Mouse (Mus musculus) kidney, embryonic 14.5 days (tissue): ENCODE measurements around the gene Lrrc19. TPM values are rescaled to one million over a fixed set of nuclear protein-coding genes. Genes with fewer than 3 reads are reported as not detected.
A peak's percentile ranks its signal among the peaks of the same experiment; 100 is the strongest.

Source experiments
- ATAC-seq: fragments of 200-750 bp; cut with Nextera tagmentation; 2 replicates; pipeline ENCODE4 v1.8.0; 2017; ENCODE audit warnings: moderate number of reproducible peaks, mild to moderate bottlenecking, moderate TSS enrichment, moderate library complexity; ENCODE audit not compliant: low FRiP score, low TSS enrichment
- H3K27ac ChIP-seq: fragments of 300-500 bp; sonication (generic); 2 replicates; pipeline ENCODE4 v1.5.1; 2014; ENCODE audit warnings: low read depth, mild to moderate bottlenecking, low read length, moderate library complexity, mixed read lengths
- H3K27me3 ChIP-seq: fragments of 300-500 bp; sonication (generic); 2 replicates; pipeline ENCODE4 v1.6.1; 2014; ENCODE audit warnings: mild to moderate bottlenecking, low read length; ENCODE audit not compliant: control insufficient read depth, insufficient read depth
- H3K36me3 ChIP-seq: fragments of 300-500 bp; sonication (generic); 2 replicates; pipeline ENCODE4 v1.6.1; 2014; ENCODE audit warnings: low read length, mixed read lengths; ENCODE audit not compliant: control insufficient read depth, insufficient read depth
- H3K4me1 ChIP-seq: fragments of 300-500 bp; sonication (generic); 2 replicates; pipeline ENCODE4 v1.6.1; 2014; ENCODE audit warnings: low read length, mixed read lengths; ENCODE audit not compliant: control insufficient read depth, insufficient read depth
- H3K4me2 ChIP-seq: fragments of 300-500 bp; sonication (generic); replicated peaks from 2 replicates; pipeline ENCODE4 v1.6.1; 2014; ENCODE audit warnings: low read depth, mild to moderate bottlenecking, low read length
- H3K4me3 ChIP-seq: fragments of 300-500 bp; sonication (generic); 2 replicates; pipeline ENCODE4 v1.5.1; 2014; ENCODE audit warnings: mild to moderate bottlenecking, low read length
- H3K9ac ChIP-seq: fragments of 300-500 bp; sonication (generic); 2 replicates; pipeline ENCODE4 v1.6.1; 2014; ENCODE audit warnings: low read depth, mild to moderate bottlenecking, low read length, moderate library complexity
- H3K9me3 ChIP-seq: fragments of 300-500 bp; sonication (generic); 2 replicates; pipeline ENCODE4 v1.6.1; 2016; ENCODE audit warnings: low read length; ENCODE audit not compliant: control insufficient read depth
- WGBS: fragments of 180-500 bp; shearing (Covaris S2); extraction: QIAGEN DNeasy Blood & Tissue Kit; methylation state at CpG from one replicate; pipeline ENCODE4 v1.1.7; 2014; 5-methylcytosine and 5-hydroxymethylcytosine counted together
- microRNA counts: library from miRNA; unstranded; fragments of <30 nt; microRNA quantifications from one replicate; lab custom pipeline; 2017
- microRNA-seq: library from miRNA; unstranded; fragments of <30 nt; microRNA quantifications from one replicate; pipeline ENCODE4, GENCODE M21; 2016
- polyA plus RNA-seq: library from polyadenylated mRNA; unstranded; fragments of >200 nt; fragmentation: Nextera tagmentation; extraction: Ambion mirVana; gene quantifications from 2 replicates; pipeline ENCODE4 v1.2.1, GENCODE M21; 2014

The Lrrc19 gene
- polyA plus RNA-seq, 1 experiment from 2014 or later: 1.2 TPM

DNA sequence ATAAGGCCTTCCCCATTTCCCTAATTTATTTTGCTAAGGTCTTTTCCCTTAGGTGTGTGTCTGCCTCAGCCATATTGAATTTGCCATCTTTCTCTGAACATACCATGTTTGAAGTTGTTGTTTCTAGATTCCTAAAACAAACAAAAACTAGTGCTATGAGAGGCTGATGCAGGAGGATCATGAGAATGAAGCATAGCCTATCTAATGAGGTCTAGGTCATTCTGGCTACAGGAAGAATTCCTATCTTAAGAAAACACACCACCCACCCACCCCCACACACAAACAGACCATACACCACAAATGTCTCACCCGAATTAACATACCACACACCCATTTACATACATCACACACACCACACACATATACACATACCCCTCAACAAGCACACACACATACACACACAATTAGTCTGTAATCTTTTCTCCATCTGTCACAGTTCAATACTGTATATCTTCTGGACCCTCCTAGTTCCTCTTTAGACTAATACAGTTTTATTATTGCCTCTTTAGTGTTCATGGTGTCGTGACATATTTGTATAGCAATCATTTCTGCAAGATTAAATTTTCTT is 45.4 kb downstream of the Lrrc19 start:
- H3K4me2 ChIP-seq: no peak overlapping the region

DNA sequence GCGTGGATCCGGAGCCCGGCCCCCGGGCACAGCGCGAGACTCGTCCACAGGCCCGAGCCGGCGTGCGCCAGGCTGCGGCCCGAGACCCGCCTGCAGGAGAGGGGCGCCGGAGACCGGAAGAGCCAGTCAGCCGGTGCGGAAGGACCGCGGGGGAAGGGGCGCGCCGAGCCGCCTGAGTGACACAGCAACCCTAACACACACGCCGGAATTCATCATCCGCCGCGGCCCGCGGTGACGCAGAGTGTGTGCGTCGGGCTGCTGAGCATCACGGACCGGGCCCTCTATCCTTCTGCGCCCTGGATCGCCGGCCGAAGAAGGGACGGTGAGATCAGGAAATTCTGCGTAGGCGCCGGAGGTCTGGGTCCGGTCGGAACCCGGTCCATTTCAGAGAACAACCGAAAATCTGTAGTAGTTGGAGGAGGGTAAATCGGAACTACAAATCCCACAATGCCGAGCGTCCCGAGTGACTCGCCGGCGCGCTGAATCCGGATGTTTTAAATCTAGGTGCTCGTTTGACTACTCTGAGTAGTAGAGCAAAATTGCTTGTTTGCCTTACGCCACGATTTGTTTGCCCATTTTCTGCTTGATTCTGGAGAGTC is 46.8 kb downstream of the Lrrc19 start, which contains the start of gene Plaa:
Gene Plaa, minus strand, starts transcription at position 214 of the 599 bp plus-strand sequence.
- no peaks in the 10 kb centered on the region for H3K9me3 ChIP-seq
- peak within 1 kb of the TSS; percentile 89 for H3K9ac ChIP-seq
- peak; percentile 99 for ATAC-seq
- H3K4me1 ChIP-seq: peaks cover 12% of the 10 kb centered on the region; the same call in 1 of the 2 replicates
- peak within 1 kb of the TSS; percentile 83 for H3K4me3 ChIP-seq
- no peaks in the 10 kb centered on the region for H3K27me3 ChIP-seq
- peak within 1 kb of the TSS; percentile 85 for H3K4me2 ChIP-seq
- H3K36me3 ChIP-seq: no peaks in the 10 kb centered on the region
- peak within 1 kb of the TSS; percentile 85 for H3K27ac ChIP-seq
- under 1% methylated on average over 55 of the region's 61 CpGs for WGBS

More for the DNA sequence above, 45.4 kb downstream of the Lrrc19 start:
- Histone ChIP-seq H3K9me3 (no peaks in the 10 kb centered on the region), H3K9ac (no peak overlapping the region), H3K27ac (no peak overlapping the region), H3K4me3 (no peak overlapping the region), H3K27me3 (no peaks in the 10 kb centered on the region), H3K4me1 (peaks cover 12% of the 10 kb centered on the region; the same call in 1 of the 2 replicates), H3K36me3 (no peaks in the 10 kb centered on the region)
- 87% methylated on average over 2 of the region's 2 CpGs for WGBS
- no peak for ATAC-seq

DNA sequence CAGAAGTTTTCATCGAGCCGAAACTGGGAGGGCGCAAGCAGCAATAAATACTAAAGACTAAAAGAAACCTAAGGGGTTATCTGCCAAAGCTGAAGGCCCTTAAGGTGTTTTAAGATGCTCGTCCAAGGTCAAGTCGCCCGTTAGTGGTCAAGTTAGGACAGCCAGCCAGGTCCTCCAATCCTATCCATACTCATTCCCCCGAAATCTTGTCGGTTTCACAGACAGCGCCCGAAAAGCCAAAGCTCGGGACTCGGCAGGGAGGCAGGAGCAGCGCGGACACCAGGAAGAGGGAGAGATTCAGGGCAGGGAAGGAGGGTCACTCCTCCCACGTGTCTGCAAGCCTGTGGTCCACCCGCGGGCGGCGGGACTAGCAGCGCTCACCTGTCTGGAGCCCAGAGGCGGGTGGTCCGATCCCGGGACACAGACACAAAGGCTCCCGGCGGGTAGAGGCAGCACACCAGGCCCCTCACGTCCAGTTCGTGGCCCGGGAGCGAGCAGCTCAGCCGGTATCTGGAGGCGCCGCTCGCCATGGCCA is 47.4 kb downstream of the Lrrc19 start:
- peaks cover 12% of the 10 kb centered on the region; the same call in 1 of the 2 replicates for H3K4me1 ChIP-seq
- WGBS: under 1% methylated on average over 32 of the region's 33 CpGs
- no peaks in the 10 kb centered on the region for H3K27me3 ChIP-seq
- ATAC-seq: peak; percentile 89; the same call in 1 of the 2 replicates
- peak overlapping the region; percentile 83 for H3K4me3 ChIP-seq
- H3K9ac ChIP-seq: peak overlapping the region; percentile 89
- peak overlapping the region; percentile 85 for H3K27ac ChIP-seq
- H3K4me2 ChIP-seq: peak overlapping the region; percentile 71
- H3K36me3 ChIP-seq: no peaks in the 10 kb centered on the region
- H3K9me3 ChIP-seq: no peaks in the 10 kb centered on the region

DNA sequence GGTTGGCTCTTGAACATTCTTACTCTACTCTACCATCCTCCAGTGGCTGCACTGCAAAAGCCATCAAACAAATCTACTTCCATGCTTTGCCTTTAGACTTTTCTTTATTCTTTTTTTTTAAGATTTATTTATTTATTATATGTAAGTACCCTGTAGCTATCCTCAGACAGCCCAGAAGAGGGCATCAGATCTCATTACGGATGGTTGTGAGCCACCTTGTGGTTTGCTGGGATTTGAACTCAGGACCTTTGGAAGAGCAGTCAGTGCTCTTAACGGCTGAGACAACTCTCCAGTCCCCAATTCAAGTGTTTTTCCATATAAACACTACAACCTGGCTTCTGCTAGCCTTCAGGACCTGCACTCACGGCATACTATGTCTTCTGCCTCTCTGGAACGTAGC is 48.5 kb downstream of the Lrrc19 start:
- Histone ChIP-seq H3K27me3 (no peaks in the 10 kb centered on the region), H3K9me3 (no peaks in the 10 kb centered on the region), H3K4me3 (peak overlapping the region; percentile 83; the same call in 1 of the 2 replicates), H3K4me1 (peaks cover 12% of the 10 kb centered on the region; the same call in 1 of the 2 replicates), H3K9ac (no peak overlapping the region), H3K36me3 (no peaks in the 10 kb centered on the region), H3K4me2 (peak overlapping the region; percentile 71; the same call in 1 of the 2 replicates), H3K27ac (no peak overlapping the region)
- ATAC-seq: no peak
- 86% methylated on average over 4 of the region's 4 CpGs for WGBS

DNA sequence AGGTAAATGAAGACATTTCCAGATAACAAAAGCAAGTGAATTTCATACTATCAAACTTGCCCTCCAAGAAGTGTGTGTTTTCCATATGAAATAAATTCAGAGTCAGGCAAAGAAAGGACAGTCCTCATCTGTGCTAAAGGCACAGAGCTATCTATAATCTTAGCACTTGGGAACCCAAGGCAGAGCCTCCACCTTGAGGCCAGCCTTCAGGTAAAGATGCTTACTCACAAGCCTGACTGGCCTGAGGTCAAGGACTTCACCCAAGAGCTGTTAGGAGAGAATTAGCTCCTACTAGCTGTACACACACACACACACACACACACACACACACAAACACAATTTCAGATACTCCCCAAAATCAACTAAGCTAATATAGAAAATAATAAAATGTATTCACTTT is 57.2 kb downstream of the Lrrc19 start:
- Histone ChIP-seq H3K4me3 (no peak overlapping the region), H3K4me1 (0 out of 2 replicates have a peak, but pooled peaks cover 2% of the 10 kb centered on the region), H3K27me3 (no peaks in the 10 kb centered on the region), H3K36me3 (no peaks in the 10 kb centered on the region; the same call in 1 of the 2 replicates), H3K9ac (no peak overlapping the region), H3K9me3 (no peaks in the 10 kb centered on the region), H3K27ac (no peak overlapping the region), H3K4me2 (no peak overlapping the region)
- no peak for ATAC-seq

DNA sequence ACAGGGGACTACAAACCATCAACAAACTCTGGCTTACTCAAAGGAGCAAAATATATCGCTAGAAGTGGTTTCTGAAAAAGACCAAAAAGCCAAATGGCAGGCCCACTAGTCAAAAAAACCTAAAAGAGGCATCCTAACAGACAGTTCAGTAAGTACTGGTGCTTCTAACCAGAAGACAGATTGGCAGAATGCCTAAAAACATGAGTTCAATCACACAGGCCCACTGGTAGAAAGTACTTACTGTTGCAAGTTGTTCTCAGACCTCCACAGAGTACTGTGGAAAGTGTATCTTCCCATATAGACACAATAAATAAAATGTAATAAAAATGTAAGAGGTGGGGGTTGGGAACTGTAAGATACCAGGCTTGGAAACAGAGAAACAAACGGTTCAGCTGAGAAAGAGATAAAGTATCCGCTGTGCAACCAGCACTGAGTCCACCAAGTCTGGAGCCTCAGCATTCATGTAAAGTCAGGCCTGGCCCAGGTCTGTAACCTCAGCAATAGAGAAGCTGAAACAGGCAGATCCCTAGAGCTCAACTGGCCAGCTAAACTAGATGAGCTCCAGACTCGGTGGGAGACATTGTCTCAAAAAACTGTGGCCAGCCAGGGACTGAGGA is 58.1 kb downstream of the Lrrc19 start:
- WGBS: 83% methylated on average over 4 of the region's 4 CpGs

More for the DNA sequence above, 58.1 kb downstream of the Lrrc19 start:
- ATAC-seq: no peak
- no peaks in the 10 kb centered on the region; the same call in 1 of the 2 replicates for H3K36me3 ChIP-seq
- no peak overlapping the region for H3K9ac ChIP-seq
- no peak overlapping the region for H3K27ac ChIP-seq
- H3K9me3 ChIP-seq: no peaks in the 10 kb centered on the region
- H3K4me3 ChIP-seq: no peak overlapping the region
- no peaks in the 10 kb centered on the region for H3K27me3 ChIP-seq
- H3K4me2 ChIP-seq: no peak overlapping the region
- H3K4me1 ChIP-seq: 0 out of 2 replicates have a peak, but pooled peaks cover 2% of the 10 kb centered on the region

MicroRNAs encoded within 50 kb of the gene (microRNA counts, 519-probe panel; counts per million panel counts)
- microRNA mmu-miR-872 (lab: Ali Mortazavi, UCI): 6,564 counts per million, percentile 69 among the panel's probes with 10 or more counts

Small RNA genes lying within 50 kb of the gene (microRNA-seq; reads per million reads assigned to microRNA genes)
- 2,604 reads per million, percentile 86 among the genes with 10 or more reads in this experiment for gene Mir872

Other genes starting within 250 kb of the Lrrc19 start
- gene Gm10306, start 93.6 kb downstream of the Lrrc19 start, polyA plus RNA-seq: not detected in 2 replicates
- 25.1 and 25.8 TPM in 2 replicates for gene Caap1, start 93.3 kb downstream of the Lrrc19 start, polyA plus RNA-seq
- 57.4 and 83.2 TPM in 2 replicates for gene Plaa, start 46.9 kb downstream of the Lrrc19 start, polyA plus RNA-seq
- gene Ift74, start 35.7 kb downstream of the Lrrc19 start, polyA plus RNA-seq: 51.7 and 64.6 TPM in 2 replicates
- gene Tek, start 89.1 kb upstream of the Lrrc19 start, polyA plus RNA-seq: 14.1 and 29.0 TPM in 2 replicates